Mouse (Mus musculus): ENCODE data around the gene Foxk1.

DNA sequence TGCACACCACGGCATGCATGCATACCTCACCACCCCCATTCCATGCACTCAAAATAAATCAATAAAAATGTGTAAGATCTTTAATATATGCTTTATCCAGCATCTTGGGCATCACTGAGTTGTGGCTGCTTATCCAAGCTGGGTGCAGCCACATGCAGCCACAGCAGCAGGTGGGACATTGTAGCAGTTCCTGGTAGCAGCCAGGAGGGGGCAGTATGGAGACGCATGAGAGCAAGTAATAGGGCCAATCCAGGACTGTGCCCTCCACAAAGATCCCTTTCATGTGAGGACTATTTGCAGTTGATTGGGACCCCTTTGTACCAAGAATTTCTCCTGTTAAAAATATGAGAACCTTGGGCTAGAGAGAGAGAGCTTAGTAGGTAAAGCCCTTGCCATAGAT is 81.2 kb downstream of the Foxk1 start:
- TF ChIP-seq GATA1 (IDR thresholded peaks at IDR 0.05; ENCODE audit: low read length) (no peak), TAL1 (IDR thresholded peaks at IDR 0.05; ENCODE audit: low read length) (no peak)

Measured in erythroblast, embryonic 14.5 days (primary cell).